Mouse (Mus musculus) bone marrow macrophage, adult 2 months (primary cell): ENCODE results near the gene Slc4a4.

Source experiments
- CTCF ChIP-seq: IDR thresholded peaks from 2 replicates; pipeline ENCODE4 v1.5.1; 2012; ENCODE audit warnings: low read depth, mild to moderate bottlenecking, low read length, moderate library complexity
- POLR2A ChIP-seq: IDR thresholded peaks from 2 replicates; pipeline ENCODE4 v1.6.1; 2012; ENCODE audit warnings: mild to moderate bottlenecking, low read depth, low read length, borderline replicate concordance

DNA sequence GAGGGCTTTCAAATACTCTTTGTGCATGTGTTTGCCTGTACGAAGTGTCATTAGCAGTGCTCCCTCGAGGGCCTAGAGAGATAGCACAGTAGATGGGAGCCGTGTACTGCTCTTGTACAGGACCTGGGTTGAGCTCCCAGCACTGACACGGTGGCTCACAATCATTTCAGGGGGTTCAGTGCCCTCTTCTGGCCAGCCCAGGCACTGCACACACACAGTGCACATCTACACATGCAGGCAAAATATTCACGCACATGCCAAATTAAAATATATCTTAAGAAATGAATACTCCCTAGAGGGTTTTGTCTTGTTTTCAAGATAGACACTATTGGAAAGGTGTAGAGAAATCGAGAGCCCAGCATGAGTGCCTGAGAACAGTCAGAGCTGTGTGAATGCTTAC lies 10.0 kb downstream of the Slc4a4 start:
- TF ChIP-seq CTCF (no peak), POLR2A (no peak)
